Mouse (Mus musculus) lung, postnatal 14 days (tissue): Measurements from ENCODE around the gene Vmn1r229.

Experiments
- DNase-seq: peaks from one replicate; pipeline ENCODE4 v3.0.0; 2021

Vmn1r229 gene

GRCm38 (mm10) chr17:20811255-20811654, at the start of gene Vmn1r229:
Gene Vmn1r229, plus strand, starts transcription at chr17:20811555.
- no peak for DNase-seq

- DNase-seq: no peak
These were observed 25.3 kb upstream of the Vmn1r229 start, which contains the start of gene Vmn1r228 for GRCm38 (mm10) chr17:20786057-20786456. Gene Vmn1r228, minus strand, starts transcription at chr17:20786157.

- no peak for DNase-seq
These were observed 28.8 kb downstream of the Vmn1r229 start, which contains the start of gene Vmn1r230 for GRCm38 (mm10) chr17:20840144-20840543. Gene Vmn1r230, plus strand, starts transcription at chr17:20840444.
